Mouse (Mus musculus): Measurements from ENCODE around the gene Rftn1. TPM values are rescaled to one million over a fixed set of nuclear protein-coding genes. Genes with fewer than 3 reads are reported as not detected.

The Rftn1 gene
- total RNA-seq, 2 experiments from 2014 or later = 13.5 to 19.9 TPM

DNA sequence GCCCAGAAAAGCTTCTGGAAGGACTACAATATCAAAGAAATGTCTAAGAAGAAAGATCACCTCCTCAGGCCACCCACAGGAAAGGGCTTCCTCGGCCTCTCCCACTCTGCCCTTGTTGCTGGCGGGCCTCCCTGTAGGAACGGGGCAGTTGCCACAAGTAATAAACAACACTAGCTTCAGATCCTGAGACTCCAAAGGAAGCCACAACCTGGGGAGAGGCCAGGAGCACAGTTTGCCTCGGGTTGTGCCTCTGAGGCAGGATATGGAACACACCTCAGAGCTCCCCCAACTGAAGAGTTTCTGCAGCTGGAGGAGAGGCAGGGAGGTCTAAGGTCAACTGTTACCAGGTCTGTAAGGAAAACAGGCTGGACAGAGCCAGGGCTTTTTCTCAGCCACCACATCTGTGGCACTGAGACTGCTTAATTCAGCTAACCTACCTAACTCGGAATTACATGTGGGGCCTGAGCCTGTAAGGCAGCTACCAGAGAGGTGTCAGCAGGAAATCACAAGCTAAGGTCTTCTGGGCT, 193.8 kb downstream of the Rftn1 start:
- intact Hi-C loops (cut with DNase I) = no loop called here
- no peak for DNase-seq

DNA sequence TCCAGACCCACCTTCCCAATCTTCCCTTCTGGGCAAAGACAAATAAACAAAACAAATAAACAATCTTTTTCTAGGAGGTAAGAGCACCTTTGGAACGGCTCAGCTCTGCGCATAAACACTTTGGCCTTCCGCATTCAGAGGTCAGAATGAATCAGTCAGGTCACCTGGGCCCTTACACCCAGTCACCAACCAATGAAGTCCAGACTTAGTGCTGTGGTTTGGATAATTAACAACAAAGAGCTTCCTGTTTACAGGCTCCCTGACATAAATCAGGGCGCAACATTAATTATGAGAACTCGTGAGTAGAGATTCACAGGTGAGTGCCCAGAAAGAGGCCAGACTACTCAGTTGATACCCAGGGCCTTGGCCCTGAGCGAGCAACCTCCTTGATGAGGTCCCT, 194.4 kb downstream of the Rftn1 start:
- intact Hi-C loops (cut with DNase I) = no loop called here
- DNase-seq = no peak

DNA sequence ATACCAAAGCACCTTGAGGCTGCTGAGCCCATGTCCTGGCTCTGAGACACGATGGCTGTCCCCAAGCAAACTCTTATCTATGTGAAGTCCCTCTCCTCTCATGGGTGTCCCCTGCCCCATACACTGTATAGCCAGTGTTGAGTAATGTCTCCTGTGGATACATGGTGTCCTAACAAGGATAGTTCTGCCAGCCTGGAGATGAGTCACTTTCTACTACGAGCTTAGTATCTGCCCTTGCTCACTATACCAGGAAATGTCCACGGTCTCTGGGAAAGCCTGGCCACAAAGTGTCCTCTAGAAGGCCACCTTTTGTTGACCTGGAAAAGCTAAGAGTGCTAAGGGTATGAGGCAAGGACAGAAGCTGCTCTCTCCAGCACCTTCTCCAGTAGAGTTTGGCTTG, 195.2 kb downstream of the Rftn1 start:
- intact Hi-C loops (cut with DNase I) = no loop called here

DNA sequence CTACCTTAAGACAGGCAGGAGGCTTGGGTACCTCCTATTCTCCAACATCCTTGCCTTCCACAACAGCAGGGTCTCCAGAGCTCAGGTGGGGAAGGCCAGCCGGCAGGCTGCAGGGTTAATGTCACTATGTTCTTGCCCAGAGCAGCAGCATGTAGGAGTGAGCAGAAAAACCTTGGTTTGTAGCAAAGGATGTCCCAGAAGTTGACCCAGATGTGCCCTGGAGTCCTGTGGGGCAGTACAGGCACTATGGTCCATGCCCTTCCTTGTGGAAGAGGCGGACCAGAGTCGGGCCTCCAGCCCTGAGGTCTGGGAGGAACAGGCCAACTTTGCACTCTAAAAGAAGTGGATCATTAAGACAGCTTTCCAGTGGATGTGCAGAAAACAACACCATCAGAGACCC, 196.8 kb downstream of the Rftn1 start:
- DNase-seq = no peak
- intact Hi-C loops (cut with DNase I) = no loop called here

More for the DNA sequence above, 195.2 kb downstream of the Rftn1 start:
- DNase-seq = no peak

DNA sequence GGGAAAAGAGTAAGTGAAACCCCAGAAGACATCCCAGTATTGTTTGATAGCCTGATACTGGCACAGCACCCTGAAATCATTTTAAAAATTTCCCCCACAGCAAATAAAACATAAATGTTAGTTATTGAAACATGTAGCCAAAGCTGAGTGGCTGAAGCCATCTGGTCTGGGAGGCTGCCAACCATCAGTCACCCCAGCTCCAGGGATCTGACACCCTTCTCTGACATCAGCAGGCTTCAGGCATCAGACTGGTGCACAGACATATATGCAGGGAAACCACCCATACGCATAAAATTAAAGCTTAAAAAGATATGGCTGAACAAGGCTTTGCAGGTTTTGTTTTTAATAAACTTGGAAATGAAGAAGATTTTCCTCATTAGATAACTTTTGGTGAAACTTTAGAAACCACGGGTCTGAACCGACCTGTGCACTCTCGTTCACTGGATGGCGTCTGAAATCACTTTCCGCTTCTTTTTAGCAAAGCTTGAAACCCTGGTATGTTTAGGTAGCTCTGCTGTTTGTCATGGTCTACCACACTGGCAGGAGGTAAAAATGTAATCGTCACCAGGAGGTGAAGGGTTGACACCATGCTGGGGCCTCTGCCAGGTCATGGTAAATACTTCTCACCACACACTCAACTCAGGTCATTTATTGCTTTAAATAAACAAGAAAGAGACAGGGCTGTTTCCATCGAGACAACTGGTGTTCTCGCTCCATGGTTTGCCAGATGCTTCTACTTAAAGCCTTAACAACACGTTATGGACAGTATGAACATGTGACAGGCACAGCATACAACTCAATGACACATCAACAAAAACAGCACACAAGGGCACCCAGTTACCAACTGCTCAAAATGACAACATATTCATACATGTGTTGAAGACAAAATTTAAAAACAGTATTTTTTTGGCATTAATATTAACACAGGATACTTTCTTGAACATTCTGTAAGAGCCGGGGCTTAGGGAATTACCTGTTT, 197.6 kb downstream of the Rftn1 start:
- intact Hi-C loops (cut with DNase I) = no loop called here
- no peak for DNase-seq

DNA sequence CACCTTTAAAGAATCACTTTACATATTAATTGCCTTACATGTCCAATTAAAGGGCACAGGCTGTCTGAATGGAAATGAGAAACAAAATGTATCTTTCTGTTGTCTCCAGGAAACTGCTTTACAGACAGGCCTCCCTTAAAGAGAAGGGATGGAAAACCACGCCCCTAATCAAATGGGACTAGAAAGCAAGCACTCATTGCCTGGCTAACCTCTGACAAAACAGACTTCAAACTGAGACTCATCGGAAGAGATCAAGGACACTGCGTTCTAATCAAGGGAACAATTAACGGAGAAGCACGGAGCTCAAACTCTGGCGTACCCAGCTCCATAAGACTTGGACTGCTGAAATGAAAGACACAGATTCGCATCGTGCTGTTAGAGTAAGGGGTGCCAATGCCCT, 200.9 kb downstream of the Rftn1 start:
- no peak for DNase-seq
- intact Hi-C loops (cut with DNase I) = no loop called here

DNA sequence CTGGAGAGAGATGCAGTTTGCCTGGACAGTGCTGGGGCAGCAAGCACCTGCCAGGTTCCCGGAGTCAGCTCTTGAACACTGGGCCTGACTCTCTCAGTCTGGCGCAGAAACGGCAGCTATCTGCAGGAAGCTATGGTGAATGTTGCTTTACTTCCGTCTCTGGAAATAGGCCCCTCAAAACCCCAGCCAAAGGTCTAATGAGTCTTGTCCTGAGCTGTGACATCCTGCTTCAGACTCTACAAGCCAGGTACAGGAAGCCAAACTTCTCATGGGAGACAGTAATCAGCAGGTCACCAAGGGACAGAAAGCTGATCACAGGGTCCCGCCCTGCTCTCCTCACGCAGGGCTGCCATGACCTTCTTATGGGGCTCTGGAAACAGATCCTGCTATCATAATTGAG, 203.4 kb downstream of the Rftn1 start:
- no peak for DNase-seq
- intact Hi-C loops (cut with DNase I) = no loop called here

DNA sequence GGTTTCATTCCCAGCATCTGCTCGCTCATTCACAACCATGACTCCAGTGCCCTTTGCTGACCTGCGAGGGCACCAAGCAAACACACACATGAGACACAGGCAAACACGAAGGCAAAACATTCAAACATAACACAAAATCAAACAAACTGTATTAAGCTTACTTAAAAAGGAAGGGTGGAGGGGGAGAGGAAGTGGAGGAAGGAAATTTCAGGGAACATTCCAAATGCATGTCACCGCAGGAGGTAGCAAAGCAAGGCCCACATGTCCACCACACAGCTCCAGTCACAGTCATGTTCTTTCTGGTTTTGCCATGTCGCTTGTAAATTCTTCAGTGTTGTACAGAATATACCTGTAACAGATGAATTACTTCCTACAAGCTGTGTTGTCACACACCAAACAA, 207.0 kb downstream of the Rftn1 start:
- intact Hi-C loops (cut with DNase I) = no loop called here

DNA sequence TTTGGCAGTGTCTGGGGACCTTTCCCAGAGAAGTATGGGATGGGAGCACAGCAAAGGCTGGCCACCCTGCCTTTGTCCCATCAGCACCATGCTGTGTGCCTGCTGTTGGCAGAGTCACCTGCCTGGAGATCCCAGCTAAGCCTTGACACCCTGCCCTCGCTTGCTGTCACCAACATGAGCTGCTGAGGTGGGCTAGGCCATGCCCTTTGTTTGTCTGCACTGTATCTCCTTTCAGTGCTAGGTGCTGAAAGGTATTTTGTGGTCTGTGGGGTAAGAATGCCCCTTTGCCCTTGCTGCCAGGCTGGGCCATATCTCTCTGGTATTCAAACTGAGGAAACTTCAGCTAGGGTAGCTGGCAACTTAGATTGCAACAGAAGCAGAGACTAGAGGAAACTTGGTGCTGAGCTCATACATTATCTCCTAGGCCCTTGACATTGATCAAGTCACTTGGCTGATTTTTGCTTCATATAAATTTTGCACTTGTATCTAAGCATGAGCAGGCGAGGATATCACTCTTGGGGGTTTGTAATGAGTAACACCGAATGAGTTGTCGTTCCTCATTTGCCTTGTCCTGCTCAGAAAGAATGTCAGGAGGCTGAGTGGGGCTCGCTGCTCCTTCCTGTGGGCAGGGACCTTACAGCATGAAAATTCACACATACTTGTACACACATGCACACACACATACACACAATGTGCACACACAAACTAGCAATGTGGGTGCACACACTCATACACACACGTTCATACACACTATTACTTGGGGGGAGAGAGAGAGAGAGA, 207.7 kb downstream of the Rftn1 start:
- intact Hi-C loops (cut with DNase I) = no loop called here
- DNase-seq = no peak

More for the DNA sequence above, 207.0 kb downstream of the Rftn1 start:
- no peak for DNase-seq

DNA sequence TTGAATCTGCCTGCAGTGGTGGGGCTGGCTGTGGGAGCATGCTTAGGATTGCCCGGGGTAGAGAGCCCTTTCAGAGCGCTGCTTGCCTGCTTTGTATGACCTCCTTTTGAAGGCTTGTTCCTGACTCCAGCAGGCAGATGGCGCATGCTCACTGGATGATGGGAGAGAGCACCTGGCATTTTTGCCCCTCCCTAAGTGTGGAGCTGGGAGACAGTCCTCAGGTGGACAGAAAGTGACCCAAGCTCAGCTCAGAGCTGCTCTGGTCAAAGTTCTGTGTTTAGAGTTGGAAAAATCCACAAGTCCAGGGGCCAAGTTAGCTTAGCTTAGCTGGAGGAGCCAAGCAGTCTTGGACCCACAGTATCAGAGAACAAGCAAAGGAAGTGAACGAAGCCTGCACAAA, 208.9 kb downstream of the Rftn1 start:
- intact Hi-C loops (cut with DNase I) = no loop called here
- DNase-seq = no peak

DNA sequence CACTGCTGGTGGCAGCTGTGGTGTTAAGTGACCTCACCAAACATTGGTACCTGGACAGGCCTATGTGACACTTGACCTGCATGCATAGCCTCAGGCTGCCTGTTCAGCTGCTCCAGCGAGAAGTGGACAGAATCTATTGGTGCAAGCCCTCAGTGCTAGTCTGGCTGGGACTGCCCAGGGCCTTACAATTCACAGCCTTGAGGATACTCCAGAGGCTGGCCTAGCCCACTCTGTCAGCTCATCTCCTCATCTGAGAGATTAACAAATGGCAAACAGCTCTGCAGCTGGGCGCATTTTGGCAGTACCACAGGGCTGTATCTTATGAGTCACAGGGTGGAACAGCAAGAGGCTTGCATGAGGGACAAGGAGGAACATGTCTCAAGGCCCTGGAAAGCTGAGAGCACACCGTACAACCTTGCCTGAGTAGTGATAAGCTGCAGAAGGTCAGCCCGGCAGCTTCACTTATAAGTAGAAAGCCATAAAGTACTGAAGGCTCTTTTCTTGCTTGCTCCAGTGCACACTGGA, 210.7 kb downstream of the Rftn1 start:
- intact Hi-C loops (cut with DNase I) = no loop called here
- DNase-seq = no peak

DNA sequence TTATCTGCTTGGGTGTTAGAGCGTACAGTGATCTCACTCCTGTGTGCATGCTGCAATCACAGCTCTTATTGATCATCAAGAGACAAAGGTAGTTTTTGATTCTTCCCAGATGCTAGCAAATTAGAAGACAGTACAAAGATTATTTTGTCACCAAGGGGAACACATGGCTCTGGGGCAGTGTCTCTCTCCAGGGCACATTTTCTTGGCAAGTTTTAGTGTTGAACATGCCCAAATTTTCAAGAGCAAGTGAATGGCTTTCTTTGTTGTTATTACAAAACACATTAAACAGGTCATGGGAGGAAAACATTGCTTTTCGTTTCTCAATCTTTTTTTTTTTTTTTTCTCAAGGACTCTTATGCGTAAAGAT, 213.1 kb downstream of the Rftn1 start:
- DNase-seq = no peak
- intact Hi-C loops (cut with DNase I) = no loop called here

DNA sequence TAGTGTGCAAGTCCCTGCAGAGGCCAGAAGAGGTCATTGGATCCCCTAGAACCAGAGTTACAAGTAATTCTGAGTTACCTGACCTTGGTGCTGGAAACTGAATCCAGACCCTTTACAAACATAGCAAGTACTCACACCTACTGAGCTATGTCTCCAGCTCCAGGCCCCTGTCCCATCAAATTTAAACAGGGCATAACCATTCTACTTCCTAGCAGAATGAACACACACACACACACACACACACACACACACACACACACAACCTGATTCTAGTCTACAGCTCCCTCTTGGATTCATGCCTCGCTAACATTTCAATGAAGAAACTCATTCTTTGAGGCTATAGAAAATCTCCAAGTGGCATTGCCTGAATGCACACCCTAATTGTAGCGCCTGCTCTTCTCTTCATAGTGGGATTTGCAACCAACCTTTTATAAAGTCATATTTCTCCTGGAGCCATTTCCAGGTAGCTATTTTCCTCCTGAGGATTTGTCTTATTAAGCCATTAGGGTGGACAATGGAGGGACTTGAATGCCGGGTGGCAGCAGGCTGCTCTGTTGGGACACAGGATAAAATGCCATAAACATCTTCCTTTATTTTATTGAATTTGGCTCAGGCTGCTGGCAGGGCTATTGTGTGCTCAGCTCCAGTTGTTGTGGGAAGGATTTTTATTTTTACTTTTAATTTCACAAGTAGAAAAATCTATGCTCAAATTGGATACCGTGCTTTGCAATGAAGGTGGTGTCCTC, 213.6 kb downstream of the Rftn1 start:
- intact Hi-C loops (cut with DNase I) = no loop called here
- DNase-seq = no peak

DNA sequence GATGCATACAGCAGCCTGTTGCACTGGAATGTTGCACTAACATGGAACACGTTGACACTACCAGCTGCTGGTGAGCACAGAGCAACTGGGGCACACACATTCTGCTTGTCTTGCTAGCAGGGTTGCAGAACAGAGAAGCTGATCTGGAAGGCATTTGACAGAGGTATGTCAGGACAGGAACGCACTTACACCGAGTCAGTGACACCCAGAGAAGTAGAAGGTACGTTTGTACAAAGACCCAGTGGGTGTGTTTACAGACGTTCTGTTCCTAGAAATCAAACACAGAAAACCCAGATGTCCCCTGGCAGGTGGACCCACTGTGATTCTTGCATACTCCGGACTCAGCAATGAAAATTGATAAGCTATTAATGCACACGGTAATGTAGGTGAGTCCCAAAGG, 215.0 kb downstream of the Rftn1 start:
- intact Hi-C loops (cut with DNase I) = no loop called here
- no peak for DNase-seq

DNA sequence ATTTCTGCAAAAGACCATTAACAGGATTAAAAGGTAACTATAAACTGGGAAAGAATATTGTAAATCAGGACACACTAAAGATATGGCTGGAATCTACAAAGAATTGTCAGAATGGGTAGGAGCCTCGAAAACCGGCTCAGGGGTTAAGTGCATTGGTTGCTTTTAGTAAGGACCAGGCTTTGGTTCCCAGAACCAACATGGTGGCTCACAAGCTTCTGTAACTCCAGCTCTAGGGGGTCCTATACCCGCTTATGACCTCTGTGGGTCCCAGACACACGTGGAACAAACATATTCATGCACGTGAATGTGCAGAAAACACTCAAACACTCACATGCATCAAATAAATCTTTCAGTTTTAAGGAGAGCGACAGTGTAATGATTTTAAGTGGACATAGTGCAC, 215.5 kb downstream of the Rftn1 start:
- intact Hi-C loops (cut with DNase I) = no loop called here
- no peak for DNase-seq

DNA sequence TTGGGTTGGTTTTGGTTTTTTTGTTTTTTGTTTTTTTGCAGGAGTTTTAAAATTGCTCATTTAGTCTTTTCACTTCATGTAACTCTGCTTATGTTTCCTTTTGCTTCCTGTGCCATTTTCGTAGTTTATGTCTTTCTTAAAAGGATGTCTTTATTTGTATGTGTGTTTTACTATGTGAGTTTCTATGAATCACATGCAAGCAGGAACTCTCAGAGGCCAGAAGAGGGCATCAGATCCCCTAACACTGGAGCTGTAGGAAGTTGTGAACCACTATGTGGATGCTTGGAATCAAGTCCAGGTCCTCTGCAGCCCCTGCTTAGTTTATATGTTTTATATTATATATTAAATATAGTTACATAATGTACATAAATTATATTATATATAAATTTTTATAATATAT, 218.3 kb downstream of the Rftn1 start:
- DNase-seq = no peak
- intact Hi-C loops (cut with DNase I) = no loop called here

DNA sequence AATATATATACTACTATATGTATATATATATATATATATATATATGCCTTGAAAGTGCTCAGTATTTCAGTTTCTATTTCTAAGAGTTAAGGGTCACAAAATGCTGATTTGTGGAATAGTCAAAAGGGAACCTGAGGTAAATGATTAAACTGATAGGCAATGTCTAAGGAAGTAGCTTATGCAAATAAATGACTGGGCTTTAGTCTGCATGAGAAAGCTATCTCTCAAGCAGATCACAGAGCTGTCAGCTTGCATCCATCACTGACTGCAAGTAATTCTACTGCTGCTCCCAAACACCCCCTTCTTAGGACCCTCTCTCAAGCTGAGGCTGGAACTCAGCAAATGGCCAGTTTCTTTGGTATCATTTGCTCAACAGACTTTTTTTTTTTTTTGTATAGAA, 219.4 kb downstream of the Rftn1 start:
- intact Hi-C loops (cut with DNase I) = no loop called here
- DNase-seq = no peak

DNA sequence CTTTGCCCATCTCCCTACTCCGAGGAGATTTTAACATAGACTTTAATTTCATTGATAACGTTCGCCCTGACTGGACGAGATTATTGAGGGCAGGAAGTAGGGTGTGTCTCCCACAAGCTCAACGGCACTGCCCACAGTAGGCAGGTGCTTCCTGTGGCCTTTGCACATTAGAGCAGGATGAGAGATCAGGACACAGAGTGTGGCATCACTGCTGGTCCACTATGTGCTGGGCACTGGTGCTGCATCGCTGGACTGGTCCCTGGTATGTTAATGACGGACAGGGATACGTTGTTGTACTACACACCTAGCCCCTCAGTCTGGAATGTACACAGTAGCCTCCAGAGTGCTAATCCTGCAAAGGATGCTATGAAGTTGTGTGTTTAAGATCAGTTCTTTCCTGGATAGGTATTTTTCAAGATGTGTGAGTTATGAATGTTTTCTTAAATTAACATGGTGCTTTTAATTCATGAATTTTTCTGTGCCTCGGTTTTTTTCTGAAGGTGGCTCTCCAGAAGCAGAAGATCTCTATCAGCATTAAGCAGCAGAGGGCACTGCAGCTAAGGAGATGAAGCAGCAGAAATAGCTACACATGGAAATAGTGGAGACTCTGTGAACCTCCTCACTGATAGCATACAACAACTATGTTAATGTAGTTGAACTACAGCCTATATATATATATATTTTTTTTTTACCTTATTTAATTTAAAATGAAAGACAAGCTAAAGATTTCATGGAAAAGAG, 221.8 kb downstream of the Rftn1 start:
- intact Hi-C loops (cut with DNase I) = loop anchor here (5.0 kb wide), 2 partner anchors 224 to 269 kb away; partner anchors contain the start of gene Rftn1
- DNase-seq = peak; percentile 61

DNA sequence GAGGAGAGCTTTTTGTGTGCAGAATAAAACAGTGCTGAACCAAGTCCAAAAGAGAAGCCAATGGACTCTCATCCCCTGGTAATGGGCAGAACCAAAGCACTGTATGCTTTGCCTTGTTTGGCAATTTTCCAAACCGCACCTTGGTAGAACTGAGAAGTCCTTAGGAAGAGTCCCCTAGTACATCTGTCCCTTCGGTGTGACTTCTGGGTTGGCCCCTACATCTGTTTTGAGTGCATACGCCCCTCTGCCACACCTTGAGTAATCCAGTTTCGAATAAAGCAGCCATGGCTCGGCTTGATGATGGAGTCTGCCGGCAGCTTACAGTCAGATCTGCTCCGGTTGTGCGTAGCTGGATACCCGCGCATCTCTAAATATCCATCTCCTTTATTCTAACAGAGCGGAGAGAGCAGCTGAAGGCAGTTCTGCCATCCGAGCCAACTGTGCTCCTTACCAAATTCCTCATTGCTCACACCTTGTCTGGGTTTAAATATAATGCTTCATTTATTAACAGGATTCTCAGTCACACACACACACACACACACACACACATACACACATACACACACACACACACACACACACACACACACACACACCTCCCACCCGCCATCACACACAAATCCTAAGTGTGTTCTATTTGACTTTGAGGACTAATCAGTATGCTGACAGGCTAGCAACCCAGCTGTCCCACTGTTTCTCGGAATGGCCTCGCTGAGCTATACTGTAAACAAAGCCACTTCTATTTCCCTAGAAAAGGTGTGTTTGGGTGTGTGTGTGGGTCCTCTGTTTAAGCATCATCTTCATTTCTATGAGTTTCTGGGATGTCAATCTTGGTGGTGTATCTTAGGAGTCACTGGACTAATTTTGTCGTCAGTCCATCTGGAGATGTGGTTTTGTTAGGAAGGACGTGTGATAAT, 224.4 kb downstream of the Rftn1 start:
- DNase-seq = no peak
- intact Hi-C loops (cut with DNase I) = loop anchor here (5.0 kb wide), 2 partner anchors 226 to 271 kb away; partner anchors contain the start of gene Rftn1
